Mouse (Mus musculus) kidney, postnatal 36 days (tissue): ENCODE data around the gene Shmt2.

Source experiments
- DNase-seq, 2 experiments: peaks; one replicate each; pipeline ENCODE4 v3.0.0; 2021 to 2022; ENCODE audit warnings: mixed read lengths in 2 of 2

Shmt2 gene

DNA sequence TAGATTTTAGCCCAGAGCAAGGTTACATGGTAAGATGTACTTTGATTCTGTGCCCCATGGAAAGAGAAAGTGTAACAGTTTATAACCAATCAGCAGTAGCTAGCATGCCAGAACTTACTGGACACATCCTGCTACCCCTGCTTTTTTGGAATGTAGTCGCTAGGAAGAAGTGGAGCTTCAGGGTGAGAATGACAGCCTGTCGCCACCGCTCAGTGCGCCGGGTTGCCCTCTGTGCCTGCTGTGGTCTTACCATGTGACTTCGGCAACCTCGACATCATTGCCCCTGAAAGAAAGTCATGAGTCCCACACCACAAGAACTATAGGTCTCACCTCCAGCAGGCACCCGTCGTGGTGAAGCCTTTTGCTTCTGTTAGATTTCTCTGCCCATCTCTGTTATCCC, 49.5 kb downstream of the Shmt2 start:
- no peak for DNase-seq

DNA sequence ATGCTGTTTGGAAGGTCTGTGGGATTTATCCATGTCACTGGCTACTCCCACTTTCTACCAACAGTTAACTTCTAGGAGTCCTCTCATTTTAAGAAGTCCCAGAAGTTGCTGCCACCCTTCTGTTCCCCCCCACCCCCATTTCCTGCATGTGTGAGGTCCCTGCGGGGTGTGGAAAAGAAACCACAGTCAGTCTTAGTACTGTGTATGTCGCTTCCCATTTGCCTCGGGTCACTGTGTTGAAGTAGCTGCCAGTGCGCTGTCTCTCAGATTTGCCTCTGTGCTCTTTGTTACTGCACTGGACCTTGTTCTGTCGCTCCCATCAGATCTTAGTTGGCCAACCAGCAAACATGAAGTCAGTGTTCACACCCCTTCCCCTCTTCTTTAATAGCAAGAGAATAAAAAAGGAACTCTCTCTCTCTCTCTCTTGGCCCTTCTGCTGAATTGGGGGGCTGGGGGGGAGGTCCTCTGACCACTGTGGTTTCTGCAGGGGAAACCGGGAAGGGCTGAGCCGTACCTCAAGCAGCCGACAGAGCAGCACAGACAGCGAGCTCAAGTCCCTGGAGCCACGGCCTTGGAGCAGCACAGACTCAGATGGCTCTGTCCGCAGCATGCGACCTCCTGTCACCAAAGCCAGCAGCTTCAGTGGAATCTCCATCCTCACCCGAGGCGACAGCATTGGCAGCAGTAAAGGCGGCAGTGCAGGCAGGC, 50.8 kb downstream of the Shmt2 start:
- peak; percentile 8 to 25 for DNase-seq
